Mouse (Mus musculus) cerebellum, postnatal 4 days (tissue): ENCODE data around the gene Pcdh11x.
"Not testable (repeated sequence)": the region's sequence is repeated elsewhere in the genome, so short reads cannot be mapped to it uniquely, and the experiment has no call there.

Experiments used
- DNase-seq, 2 experiments: peaks; one replicate each; pipeline ENCODE4 v3.0.0; 2022; ENCODE audit warnings: low spot score in 2 of 2, mixed read lengths in 1 of 2

Gene Pcdh11x

DNA sequence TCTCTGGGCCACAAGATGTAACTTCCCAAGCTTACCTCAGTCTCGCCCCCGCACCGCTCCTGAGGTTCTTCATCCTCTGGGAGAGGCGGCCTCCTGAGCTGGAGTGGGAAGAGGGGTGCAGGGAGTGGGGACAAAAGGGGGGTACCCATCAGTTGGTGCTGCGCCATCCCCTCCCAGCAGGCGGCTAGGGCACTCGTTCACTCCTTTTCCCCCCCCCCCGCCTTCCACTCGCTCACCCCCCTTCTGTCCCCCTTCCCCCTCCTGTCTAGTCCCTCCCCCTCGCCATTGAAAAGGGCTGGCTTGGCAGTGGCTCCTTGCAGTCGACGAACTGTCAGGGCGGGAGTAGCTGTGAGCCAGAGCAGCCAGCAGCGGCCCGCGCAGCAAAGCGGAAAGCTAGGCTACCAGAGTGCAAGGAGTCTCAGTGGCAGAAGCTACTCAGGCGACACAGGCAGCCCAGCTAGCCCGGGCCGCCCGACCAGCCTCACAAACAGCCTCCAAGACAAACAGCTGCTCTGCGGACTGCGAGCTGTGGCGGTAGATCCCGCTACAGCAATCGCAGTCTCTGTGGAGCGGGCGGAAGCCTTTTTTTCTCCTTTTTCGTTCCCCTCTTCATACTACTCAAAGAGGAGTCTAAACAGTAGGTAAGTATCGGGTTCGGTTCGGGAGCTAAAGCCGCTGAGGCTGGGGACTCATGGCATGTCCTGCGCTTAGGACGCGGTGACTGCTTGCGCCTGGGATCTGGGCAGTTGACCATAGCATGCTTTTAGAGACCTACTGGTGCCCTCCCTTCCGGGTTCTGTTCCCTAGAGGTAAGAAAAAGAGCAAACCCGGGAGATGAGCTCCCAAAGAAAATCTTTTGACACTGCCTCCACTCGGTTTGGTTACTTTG lies at the start of gene Pcdh11x:
Gene Pcdh11x (plus strand): TSS at position 249 of the 889 bp plus-strand sequence.
- peak; percentile 23 to 39 for DNase-seq

DNA sequence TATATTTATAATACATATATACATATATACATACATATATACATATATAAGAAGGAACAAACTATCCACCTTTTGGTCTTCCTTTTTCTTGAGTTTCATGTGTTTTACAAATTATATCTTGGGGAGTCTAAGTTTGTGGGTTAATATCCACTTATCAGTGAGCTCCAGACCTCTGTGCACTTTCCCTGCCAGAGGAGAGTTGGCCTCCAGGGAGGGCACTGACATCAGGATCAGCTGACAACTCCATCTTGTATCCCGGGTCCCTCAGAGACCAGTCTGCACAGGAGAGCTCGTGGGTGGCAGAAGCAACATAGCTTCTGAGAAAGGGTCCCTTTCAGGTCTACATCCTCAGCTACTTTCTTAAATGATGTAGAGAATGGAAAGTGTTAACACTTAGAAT lies 30.0 kb upstream of the Pcdh11x start:
- DNase-seq = no peak

DNA sequence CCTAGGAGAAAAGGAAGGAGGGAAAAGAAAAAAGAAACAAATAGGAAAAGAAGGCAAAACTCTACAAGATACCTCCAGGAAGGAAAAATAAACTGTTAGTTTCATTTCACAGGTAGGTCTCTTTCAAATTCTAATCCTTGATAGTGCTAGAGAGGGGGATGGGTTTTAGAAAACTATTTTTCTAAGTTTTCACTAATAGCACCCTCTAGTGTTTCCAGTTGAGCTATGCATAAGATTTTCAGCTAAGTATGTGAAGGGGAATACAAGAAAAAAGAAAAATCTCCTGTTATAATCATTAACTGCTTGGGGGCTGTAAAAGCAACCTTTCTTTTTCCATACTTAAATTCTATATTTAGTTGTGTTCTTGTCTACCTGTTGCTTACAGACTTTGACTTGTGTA lies 4.5 kb upstream of the Pcdh11x start:
- no peak for DNase-seq

DNA sequence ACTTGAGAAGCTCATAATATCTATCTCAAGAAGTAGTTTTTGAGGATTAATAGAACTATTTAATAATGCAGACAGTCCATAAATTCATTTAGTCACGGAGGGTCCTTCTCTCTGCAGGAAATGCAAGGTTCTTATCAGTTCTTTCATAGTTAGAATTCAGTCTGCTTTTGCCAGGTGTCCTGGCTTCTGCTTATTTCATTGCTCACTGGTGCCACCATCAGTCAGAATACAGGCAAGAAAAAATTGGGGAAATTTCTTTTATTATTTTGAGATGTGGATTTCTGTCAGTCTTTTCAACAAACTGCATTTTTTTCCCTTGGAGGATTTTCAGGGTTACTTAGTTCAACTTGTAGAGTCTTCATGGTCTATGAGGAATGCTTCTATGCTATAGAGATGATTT lies 2.6 kb upstream of the Pcdh11x start:
- no peak for DNase-seq

DNA sequence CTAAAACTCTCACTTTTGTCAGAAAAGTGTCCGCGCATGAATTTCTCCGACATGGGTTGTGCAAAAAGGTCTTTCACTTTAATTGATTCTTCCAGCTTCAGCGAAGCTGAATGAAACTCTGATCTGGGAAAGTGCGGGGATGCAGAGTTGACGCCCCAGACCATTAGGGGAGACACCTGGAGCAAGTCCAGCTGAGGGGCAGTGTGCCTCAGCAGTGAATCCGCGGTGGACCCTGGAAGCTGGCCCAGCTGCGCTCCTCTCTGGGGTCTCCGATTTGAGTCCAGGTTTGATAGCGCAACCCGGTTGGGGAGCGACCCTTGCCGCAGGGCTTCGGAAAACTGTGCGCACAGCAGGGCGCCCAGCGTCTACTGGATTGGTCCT lies 831 bp downstream of the Pcdh11x start:
- peak in 1 of 2 experiments; percentile 10 for DNase-seq

DNA sequence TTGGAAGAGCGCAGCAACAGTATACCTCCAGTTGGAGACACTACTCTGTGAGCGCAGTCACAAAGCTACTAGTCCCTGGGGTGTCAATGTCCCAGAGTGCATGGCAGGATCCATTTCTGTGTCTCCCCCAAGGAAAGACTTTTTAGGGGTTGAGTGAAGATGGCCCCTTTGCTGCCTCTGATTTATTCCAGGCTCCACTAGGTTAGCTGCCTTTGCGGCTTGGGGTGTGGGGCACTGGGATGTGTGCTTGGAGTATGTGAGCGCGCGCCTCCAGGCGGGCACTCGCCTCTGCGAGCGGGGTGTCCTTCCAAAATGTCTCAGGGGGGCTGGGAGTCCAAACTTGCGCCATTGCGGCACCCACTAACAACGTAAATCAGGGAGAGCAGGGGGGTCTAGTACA lies 1.6 kb downstream of the Pcdh11x start:
- no peak for DNase-seq

DNA sequence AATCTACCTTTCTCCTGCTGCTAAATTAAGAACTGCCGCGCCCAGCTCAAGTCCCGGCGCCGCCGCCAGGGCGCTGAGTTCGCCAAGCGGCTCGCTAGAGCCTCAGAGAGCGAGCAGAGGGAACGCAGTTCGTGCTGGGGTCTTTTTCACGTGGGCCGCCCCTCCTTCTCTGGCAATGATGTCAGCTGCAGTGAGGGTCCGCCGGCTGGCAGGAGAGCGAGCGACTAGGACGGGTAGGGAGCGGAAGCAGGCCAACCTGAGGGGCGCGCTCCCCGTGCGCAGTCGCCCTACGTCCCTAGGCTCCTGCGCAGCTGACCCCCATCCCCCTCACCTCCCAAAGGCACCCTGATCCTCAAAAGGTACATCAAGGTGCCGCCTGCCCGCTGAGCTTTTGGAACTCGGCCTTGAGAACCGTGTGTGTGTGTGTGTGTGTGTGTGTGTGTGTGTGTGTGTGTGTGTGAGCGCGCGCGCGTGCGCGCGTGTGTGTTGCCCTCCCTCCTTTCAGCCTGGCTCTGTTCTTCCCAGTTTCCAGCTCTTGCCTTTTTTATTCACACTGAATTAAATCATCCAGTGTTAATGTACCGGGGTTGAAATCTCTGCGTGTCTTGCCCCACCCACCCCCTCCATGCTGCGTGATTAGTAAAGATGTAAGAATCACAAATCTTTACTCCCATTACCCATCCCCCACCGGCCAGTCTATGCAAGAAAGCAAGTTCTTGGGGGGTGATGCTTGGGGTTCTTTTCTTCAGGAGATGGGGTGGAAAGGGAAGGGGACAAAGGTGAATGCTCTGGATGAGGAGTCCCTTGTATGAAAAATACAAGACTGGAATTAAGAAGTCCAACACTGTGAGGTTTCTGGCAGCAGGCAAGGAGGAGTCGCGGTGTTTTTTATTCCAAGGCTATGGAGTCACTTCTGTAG lies 3.0 kb downstream of the Pcdh11x start:
- DNase-seq = peak in 1 of 2 experiments; percentile 43

DNA sequence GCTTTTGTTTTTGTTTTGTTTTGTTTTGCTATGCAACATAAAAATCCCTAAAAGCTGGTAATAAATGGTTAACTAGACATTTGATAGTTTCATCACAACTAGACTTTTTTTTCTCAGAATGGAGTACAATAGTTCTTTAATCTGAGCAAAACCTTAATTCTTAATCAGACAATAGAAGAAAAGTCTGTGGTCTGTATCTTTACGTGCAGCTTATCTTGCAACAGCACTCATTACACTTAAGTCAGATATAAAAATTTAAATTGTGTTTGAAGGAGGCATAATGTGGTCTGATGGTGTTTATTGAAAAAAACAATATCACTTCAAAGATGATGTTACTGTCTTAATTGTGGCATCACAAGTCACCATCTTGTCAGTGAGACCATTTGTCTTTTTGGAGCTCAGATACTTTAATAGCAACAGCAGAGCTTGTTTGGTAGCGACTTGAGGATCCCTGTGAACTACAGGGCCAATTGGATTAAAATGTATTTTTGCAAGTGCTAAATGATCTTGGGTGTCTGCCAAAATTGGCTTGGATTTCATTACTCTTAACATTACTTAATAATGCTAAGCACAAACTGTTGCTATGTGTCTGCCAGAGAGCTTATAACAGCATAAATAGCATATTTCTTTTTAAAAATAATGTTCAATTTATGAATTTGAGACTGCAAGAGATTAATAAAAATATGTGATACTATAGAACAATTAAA lies 11.6 kb downstream of the Pcdh11x start:
- no peak for DNase-seq

DNA sequence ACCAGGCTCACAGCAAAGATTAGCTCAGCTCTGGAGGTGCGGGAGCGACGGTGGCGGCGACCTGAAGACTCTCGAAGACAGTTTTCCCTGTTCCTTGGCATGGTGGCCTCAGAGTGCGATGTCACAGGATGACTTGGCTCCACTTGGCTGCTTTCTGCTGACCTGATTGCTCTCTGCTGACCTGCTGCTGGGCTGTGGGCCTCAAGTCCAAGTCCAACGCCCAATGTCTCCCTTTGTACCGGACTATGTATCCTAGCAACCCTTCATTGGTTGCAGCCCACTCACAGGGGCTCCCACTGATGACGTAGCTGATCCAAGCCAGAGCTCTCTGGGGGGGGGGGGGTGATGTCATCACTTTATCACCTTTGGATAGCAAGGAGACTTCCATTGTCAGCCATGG lies 22.9 kb downstream of the Pcdh11x start, which contains the start of gene H2afb3:
Gene H2afb3 (minus strand): TSS at position 101 of the 400 bp plus-strand sequence.
- not testable (repeated sequence) for DNase-seq

DNA sequence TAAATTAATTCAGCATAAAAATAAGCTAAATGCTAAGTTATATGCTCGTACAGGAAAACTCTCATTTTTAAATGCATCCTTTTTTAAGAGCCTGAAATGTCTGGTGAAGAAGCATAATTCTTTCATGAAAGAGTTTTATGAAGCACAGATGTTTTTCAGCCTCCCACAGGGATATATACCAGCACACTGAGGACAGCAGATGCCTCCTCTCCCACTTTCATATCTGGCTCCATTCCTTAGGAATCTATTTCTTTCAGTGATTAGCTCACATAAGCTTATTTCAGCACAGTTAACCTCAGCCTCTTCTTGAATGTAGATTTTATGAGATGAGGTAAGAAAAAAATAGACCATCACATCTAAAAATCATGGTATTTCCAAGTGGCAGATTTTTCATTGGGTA lies 176.2 kb downstream of the Pcdh11x start:
- DNase-seq = no peak

DNA sequence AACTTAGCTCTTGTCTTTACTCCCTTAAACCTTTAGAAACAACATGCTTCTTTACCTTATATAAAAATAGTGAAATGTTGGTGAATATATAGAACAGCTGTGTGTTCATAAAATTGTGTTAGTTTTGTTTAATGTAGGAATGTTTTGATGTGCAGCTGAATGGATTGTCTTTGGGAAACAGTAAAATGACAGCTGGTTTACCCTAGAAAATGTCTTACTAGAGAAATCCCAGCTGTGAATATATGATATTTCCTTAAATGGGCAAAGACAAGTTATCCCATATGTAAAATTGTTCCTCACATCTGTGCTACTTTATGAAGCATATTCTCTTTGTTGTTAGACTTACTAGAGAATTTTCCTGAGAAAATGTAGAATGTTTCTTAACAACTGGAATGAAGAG lies 196.4 kb downstream of the Pcdh11x start:
- DNase-seq = no peak

DNA sequence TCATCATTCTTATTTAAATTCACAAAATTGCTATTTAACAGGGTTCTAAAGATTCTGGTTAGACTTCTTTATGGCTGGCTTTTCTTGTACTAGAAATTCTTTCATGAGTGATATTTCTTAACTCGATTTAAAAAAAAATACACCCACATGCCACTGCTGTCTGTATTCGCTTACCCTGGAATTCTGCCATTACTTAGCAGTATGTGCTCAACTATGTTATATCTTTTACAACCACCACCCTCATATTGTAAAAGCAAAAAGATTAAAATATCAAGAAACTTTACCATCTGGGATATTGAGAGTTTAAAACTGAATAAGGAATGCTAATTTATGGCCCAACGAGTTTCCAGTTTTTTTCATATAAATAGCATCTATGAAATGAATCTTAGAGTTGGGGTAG lies 234.9 kb downstream of the Pcdh11x start:
- DNase-seq = no peak

DNA sequence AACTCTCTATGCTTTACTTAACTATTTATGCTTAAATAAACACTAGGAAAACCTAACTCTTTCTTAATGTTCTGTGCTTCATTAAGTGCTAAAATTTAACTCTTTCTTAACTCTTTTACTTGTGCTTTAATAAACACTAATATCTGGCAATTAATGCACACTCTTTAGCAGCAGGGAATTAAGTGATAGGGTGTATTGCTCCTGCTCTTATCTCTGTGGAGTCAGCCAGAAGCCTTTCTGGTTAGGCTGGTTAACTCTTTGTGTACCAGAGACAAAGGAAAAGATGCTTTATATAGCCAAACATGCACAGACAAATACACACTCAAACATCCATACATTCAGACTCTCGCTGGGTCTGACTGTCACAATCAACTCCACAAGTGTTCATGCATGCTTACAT lies 309.2 kb downstream of the Pcdh11x start:
- DNase-seq = no peak

DNA sequence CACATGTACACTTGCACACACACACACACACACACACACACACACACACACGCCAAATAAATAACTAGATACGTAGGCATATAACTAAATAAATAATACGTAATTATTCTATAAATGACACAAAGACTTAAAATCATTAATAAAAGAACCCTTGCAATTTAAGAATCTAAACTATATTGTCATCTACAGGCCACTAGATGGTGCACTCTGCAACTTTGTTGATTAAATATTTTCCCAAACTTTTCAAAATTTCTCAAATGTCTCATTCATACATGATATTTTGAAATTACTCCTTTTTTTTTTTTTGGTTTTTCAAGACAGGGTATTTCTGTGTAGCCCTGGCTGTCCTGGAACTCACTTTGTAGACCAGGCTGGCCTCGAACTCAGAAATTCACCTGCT lies 328.4 kb downstream of the Pcdh11x start:
- no peak for DNase-seq

DNA sequence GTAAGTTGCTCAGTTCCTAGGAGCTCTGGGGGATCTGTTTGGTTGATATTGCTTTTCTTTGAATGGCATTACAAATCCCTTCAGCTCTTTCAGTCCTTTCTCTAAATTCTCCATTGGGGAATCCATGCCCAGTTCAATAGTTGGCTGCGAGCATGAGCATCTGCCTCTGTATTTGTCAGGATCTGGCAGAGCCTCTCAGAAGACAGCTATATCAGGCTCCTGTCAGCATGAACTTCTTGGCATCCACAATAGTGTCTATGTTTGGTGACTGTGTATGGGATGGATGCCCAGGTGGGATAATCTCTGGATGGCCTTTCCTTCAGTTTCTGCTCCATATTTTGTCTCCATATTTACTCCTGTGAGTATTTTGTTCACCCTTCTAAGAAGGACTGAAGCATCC lies 380.2 kb downstream of the Pcdh11x start:
- not testable (repeated sequence) for DNase-seq

DNA sequence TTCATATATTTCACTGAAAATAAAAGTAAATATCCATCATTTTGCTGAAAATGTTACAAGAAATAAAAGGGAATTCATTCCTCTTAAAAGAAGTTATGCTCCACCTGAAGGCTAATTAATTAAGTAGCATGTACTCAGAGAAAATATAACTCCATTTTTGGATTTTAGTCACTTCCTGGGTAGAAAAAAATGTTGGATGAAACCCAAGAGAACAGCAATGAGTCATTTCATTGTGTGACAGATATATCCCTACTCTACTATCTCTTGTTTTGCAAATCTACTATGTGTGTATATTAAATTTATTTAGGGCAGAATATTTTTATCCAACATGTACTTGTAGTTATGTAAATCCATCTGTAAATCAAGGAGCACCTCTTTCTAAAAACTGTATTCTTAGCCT lies 444.1 kb downstream of the Pcdh11x start:
- no peak for DNase-seq

DNA sequence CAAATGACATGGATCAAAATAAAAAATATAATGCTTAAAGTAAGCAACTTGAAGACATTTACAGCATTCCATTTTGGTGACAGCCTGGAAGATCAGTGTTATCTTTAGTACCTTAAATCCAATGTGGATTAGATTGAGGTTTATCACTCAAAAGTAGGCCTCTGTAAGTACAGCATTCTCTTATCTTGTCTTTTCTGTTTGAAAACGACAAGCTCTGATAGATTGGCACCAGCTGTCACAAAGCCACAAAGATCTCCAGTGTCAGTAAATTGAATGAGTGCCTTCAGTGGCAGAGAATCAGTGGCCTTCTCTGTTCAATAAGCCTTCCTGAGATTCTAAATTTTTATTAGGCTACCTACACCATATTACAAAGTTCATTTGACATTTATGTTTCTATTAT lies 445.7 kb downstream of the Pcdh11x start:
- no peak for DNase-seq

DNA sequence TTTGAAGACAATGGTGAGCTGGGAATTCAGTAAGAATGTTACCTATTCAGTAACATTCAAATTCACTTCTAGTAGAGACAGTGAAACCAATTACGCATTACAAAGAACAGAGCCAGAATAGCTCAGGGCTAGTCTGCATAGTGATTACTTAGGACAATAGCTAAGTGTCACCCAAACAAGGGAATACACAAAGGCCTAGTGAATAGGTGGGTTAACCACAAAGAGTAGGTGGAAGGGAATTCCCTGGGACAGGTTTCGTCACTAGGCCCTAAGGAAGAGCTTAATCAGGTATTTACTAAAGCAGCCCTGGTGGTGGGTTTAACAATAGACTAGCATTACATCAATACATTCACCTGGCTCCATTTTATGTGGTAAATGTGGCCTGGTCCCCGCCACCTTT lies 654.5 kb downstream of the Pcdh11x start:
- DNase-seq = no peak
